Mouse (Mus musculus) neural tube, embryonic 15.5 days (tissue): ENCODE data around the gene Dusp13. TPM values are rescaled to one million over a fixed set of nuclear protein-coding genes. Genes with fewer than 3 reads are reported as not detected.

ENCODE experiments used
- ATAC-seq: fragments of 200-750 bp; cut with Nextera tagmentation; 2 replicates; pipeline ENCODE4 v1.8.0; 2017; ENCODE audit warnings: mild to moderate bottlenecking, moderate TSS enrichment, moderate library complexity; ENCODE audit not compliant: low FRiP score
- H3K27ac ChIP-seq: fragments of 300-500 bp; sonication (generic); replicated peaks from 2 replicates; pipeline ENCODE4 v1.5.1; 2015; ENCODE audit warnings: mild to moderate bottlenecking, inconsistent platforms
- H3K27me3 ChIP-seq: fragments of 300-500 bp; sonication (generic); replicated peaks from 2 replicates; pipeline ENCODE4 v1.6.1; 2015; ENCODE audit warnings: inconsistent platforms
- H3K36me3 ChIP-seq: fragments of 300-500 bp; sonication (generic); 2 replicates; pipeline ENCODE4 v1.6.1; 2015; ENCODE audit warnings: inconsistent platforms
- H3K4me1 ChIP-seq: fragments of 300-500 bp; sonication (generic); 2 replicates; pipeline ENCODE4 v1.6.1; 2015; ENCODE audit warnings: inconsistent platforms
- H3K4me2 ChIP-seq: fragments of 300-500 bp; sonication (generic); 2 replicates; pipeline ENCODE4 v1.6.1; 2015; ENCODE audit warnings: inconsistent platforms, mild to moderate bottlenecking, moderate library complexity
- H3K4me3 ChIP-seq: fragments of 300-500 bp; sonication (generic); replicated peaks from 2 replicates; pipeline ENCODE4 v1.5.1; 2015; ENCODE audit warnings: mild to moderate bottlenecking, inconsistent platforms
- H3K9ac ChIP-seq: fragments of 300-500 bp; sonication (generic); replicated peaks from 2 replicates; pipeline ENCODE4 v1.6.1; 2015; ENCODE audit warnings: mild to moderate bottlenecking, inconsistent platforms
- H3K9me3 ChIP-seq: fragments of 300-500 bp; sonication (generic); replicated peaks from 2 replicates; pipeline ENCODE4 v1.6.1; 2016; ENCODE audit warnings: inconsistent platforms
- WGBS: fragments of 180-500 bp; shearing (Covaris S2); methylation state at CpG from one replicate; pipeline ENCODE4 v1.1.7; 2015; ENCODE audit warnings: mixed read lengths; 5-methylcytosine and 5-hydroxymethylcytosine counted together
- polyA plus RNA-seq: library from polyadenylated mRNA; unstranded; fragments of >200 nt; fragmentation: Nextera tagmentation; extraction: Ambion mirVana; gene quantifications from 2 replicates; pipeline ENCODE4 v1.2.1, GENCODE M21; 2015

Gene Dusp13
- polyA plus RNA-seq, 1 experiment from 2014 or later, result 0.23 TPM

GRCm38 (mm10) chr14:21766398-21766958 lies 15.5 kb upstream of the Dusp13 start:
- no peak for ATAC-seq
- Histone ChIP-seq H3K4me1 (peaks cover 9% of the 10 kb centered on the region; the same call in 1 of the 2 replicates), H3K36me3 (no peaks in the 10 kb centered on the region), H3K9me3 (no peaks in the 10 kb centered on the region), H3K9ac (no peak overlapping the region), H3K4me3 (no peak overlapping the region), H3K27me3 (no peaks in the 10 kb centered on the region), H3K27ac (no peak overlapping the region), H3K4me2 (no peak overlapping the region)
- whole genome bisulfite sequencing, result 95% methylated on average over 6 of the region's 6 CpGs

- 84% methylated on average over 7 of the region's 7 CpGs for WGBS
- no peak overlapping the region for H3K9ac ChIP-seq
- H3K36me3 ChIP-seq, result no peaks in the 10 kb centered on the region
- H3K4me3 ChIP-seq, result no peak overlapping the region
- H3K27me3 ChIP-seq, result no peaks in the 10 kb centered on the region
- no peak for ATAC-seq
- no peaks in the 10 kb centered on the region for H3K9me3 ChIP-seq
- H3K4me2 ChIP-seq, result no peak overlapping the region
- peaks cover 9% of the 10 kb centered on the region; the same call in 1 of the 2 replicates for H3K4me1 ChIP-seq
- no peak overlapping the region for H3K27ac ChIP-seq
Observed at GRCm38 (mm10) chr14:21765754-21766397, 14.9 kb upstream of the Dusp13 start.

DNA sequence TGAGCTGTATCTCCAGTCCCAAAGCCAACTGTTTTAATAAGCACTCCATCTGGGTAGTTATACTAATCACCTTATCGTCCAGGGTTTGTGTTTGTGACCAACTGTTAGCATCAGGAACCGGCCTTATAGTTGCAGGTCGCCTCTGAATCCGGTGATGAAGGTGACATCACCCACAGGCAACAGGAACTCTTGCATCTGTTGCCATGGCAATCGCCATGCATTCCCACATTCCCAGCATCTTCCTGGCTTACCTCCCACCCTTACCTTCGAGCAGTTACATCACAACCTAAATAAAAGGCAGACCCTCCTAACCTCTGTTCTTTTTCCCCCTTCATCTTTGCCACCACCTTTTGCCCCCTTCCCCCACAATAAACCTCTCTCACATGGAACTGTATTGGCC lies 13.7 kb upstream of the Dusp13 start:
- H3K9ac ChIP-seq, result no peak overlapping the region
- H3K27me3 ChIP-seq, result no peaks in the 10 kb centered on the region
- H3K36me3 ChIP-seq, result no peaks in the 10 kb centered on the region
- H3K4me3 ChIP-seq, result no peak overlapping the region
- H3K27ac ChIP-seq, result no peak overlapping the region
- 88% methylated on average over 6 of the region's 6 CpGs for WGBS
- no peak overlapping the region for H3K4me2 ChIP-seq
- no peaks in the 10 kb centered on the region for H3K9me3 ChIP-seq
- ATAC-seq, result no peak
- peaks cover 9% of the 10 kb centered on the region; the same call in 1 of the 2 replicates for H3K4me1 ChIP-seq

DNA sequence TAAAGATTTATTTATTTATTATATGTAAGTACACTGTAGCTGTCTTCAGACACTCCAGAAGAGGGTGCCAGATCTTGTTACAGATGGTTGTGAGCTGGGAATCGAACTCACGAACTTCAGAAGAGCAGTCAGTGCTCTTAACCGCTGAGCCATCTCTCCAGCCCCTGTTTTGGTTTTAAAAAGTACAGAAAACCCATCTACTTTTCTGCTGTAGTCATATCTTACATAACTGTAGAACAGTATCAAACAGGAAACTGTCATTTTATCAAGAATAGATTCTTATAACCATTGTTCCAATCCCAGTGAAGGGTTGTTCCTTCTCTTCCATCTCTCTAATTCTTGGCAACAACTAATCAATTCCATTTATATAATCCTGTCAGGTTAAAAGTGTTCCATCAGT lies 12.8 kb upstream of the Dusp13 start:
- ATAC-seq, result no peak
- Histone ChIP-seq H3K9me3 (no peaks in the 10 kb centered on the region), H3K4me3 (no peak overlapping the region), H3K36me3 (no peaks in the 10 kb centered on the region), H3K27me3 (no peaks in the 10 kb centered on the region), H3K9ac (no peak overlapping the region), H3K4me1 (peaks cover 9% of the 10 kb centered on the region; the same call in 1 of the 2 replicates), H3K4me2 (no peak overlapping the region), H3K27ac (no peak overlapping the region)
- WGBS, result 89% methylated on average over 3 of the region's 3 CpGs

DNA sequence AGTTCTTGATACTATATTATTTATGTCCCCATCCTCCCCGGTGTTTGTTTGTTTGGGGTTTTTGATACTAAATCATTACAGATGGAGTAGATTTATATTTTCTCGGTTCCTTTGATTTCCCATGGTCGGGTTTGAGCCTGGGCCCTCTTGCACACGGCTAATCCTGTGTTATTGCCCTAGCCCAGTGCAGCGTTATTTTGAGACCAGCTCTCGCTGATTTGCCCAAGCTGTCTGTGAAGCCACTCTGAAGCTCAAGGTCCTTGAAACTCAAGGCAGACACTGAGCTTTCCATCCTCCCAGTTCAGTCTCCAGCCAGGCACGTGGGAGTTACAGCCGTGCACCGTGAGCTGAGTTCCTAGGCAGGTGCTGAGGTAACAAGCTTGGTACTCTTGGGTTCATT lies 10.6 kb upstream of the Dusp13 start:
- H3K4me1 ChIP-seq, result no peaks in the 10 kb centered on the region
- WGBS, result 84% methylated on average over 9 of the region's 9 CpGs
- no peak overlapping the region for H3K4me3 ChIP-seq
- H3K9me3 ChIP-seq, result no peaks in the 10 kb centered on the region
- H3K4me2 ChIP-seq, result no peak overlapping the region
- no peaks in the 10 kb centered on the region for H3K36me3 ChIP-seq
- ATAC-seq, result no peak
- H3K27ac ChIP-seq, result no peak overlapping the region
- H3K27me3 ChIP-seq, result no peaks in the 10 kb centered on the region
- H3K9ac ChIP-seq, result no peak overlapping the region

- Histone ChIP-seq H3K9ac (no peak overlapping the region), H3K36me3 (no peaks in the 10 kb centered on the region), H3K4me2 (no peak overlapping the region), H3K4me3 (no peak overlapping the region), H3K9me3 (no peaks in the 10 kb centered on the region), H3K27me3 (no peaks in the 10 kb centered on the region), H3K4me1 (peaks cover 25% of the 10 kb centered on the region), H3K27ac (no peak overlapping the region)
- 87% methylated on average over 4 of the region's 4 CpGs for WGBS
- ATAC-seq, result no peak
Observed at GRCm38 (mm10) chr14:21753367-21753766, 2.4 kb upstream of the Dusp13 start.

DNA sequence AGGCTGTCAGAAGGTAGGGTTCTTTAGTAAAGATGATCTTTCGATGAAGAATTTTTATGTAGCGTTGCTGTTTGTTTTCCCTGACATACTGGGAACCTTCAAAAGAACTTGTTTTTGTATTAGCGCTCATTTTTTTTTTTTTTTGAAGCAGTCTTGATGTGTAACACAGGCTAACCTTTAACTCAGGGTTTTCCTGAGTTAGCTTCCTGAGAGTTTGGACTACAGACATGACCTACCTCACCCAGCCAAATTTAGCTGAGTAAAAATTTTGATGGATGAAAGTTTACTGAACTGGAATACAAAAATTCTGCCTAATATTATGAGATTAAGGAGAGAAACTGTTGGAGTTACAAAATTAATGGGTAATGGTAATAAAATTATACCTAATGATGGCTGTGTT lies 1.4 kb upstream of the Dusp13 start:
- ATAC-seq, result no peak
- H3K4me3 ChIP-seq, result peak overlapping the region; percentile 93; the same call in 1 of the 2 replicates
- no peaks in the 10 kb centered on the region for H3K9me3 ChIP-seq
- peaks cover 25% of the 10 kb centered on the region for H3K4me1 ChIP-seq
- H3K27me3 ChIP-seq, result no peaks in the 10 kb centered on the region
- no peaks in the 10 kb centered on the region for H3K36me3 ChIP-seq
- WGBS, result 94% methylated on average over 3 of the region's 3 CpGs
- peak overlapping the region; percentile 95; the same call in 1 of the 2 replicates for H3K9ac ChIP-seq
- H3K4me2 ChIP-seq, result peak overlapping the region; percentile 68
- H3K27ac ChIP-seq, result no peak overlapping the region

- Histone ChIP-seq H3K4me1 (peaks cover 25% of the 10 kb centered on the region), H3K9ac (peak within 1 kb of the TSS; percentile 95), H3K27me3 (no peaks in the 10 kb centered on the region), H3K4me3 (peak within 1 kb of the TSS; percentile 93), H3K4me2 (peak within 1 kb of the TSS; percentile 68), H3K9me3 (no peaks in the 10 kb centered on the region), H3K27ac (peak within 1 kb of the TSS; percentile 92), H3K36me3 (no peaks in the 10 kb centered on the region)
- 7% methylated on average over 52 of the region's 52 CpGs for WGBS
- ATAC-seq, result peak; percentile 91
Observed at GRCm38 (mm10) chr14:21750008-21750880, 737 bp downstream of the Dusp13 start, which contains the start of gene Samd8. TSS of gene Samd8 (plus strand) at chr14:21750531.

- Histone ChIP-seq H3K9ac (no peak overlapping the region), H3K4me3 (no peak overlapping the region), H3K36me3 (no peaks in the 10 kb centered on the region), H3K9me3 (no peaks in the 10 kb centered on the region), H3K4me1 (peaks cover 19% of the 10 kb centered on the region), H3K4me2 (no peak overlapping the region), H3K27me3 (no peaks in the 10 kb centered on the region), H3K27ac (no peak overlapping the region)
- no peak for ATAC-seq
- 49% methylated on average over 15 of the region's 15 CpGs for WGBS
Observed at GRCm38 (mm10) chr14:21748142-21748870, 2.7 kb downstream of the Dusp13 start.

DNA sequence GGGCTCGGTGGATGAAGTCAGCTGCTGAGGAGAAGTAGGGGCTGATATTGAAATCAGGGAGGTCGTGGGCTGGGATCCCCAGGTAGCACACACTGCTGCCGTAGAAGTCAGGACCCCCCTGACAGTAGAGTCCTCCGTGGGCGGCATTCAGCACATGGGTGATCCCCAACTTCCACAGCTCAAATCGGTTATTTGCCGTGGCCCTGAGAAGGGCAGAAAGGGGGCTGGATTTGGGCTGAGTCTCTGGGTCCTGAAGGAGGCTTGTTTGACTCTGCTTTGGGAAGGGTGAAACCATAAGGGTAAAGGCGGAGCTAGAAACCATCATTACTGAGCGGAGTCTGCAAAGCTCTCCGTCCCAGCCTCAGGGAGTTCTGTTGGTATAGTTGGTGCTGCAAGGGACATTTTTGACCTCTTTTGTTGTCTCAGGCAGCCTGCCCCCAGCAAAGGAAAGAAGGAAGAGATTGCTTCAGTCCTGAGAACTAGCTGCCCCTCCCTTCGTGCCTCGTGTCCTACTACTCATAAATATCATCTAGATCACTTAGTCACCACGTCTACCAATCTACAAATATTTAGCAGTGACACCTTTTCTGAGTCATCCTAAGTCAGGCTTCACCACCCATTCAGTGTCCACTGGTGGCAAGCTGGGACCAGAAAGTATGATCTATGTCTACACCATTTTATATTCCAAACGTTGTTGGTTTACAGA lies 3.4 kb downstream of the Dusp13 start:
- WGBS, result 81% methylated on average over 14 of the region's 14 CpGs

GRCm38 (mm10) chr14:21746846-21747245 lies 4.1 kb downstream of the Dusp13 start:
- Histone ChIP-seq H3K9ac (no peak overlapping the region), H3K9me3 (no peaks in the 10 kb centered on the region), H3K4me3 (no peak overlapping the region), H3K36me3 (no peaks in the 10 kb centered on the region), H3K4me2 (no peak overlapping the region), H3K27ac (no peak overlapping the region), H3K4me1 (peaks cover 10% of the 10 kb centered on the region), H3K27me3 (0 out of 2 replicates have a peak, but pooled peaks cover 2% of the 10 kb centered on the region)
- 90% methylated on average over 2 of the region's 2 CpGs for WGBS
- ATAC-seq, result no peak

More for the DNA sequence above, 3.4 kb downstream of the Dusp13 start:
- H3K4me3 ChIP-seq, result no peak overlapping the region
- no peaks in the 10 kb centered on the region for H3K9me3 ChIP-seq
- H3K4me1 ChIP-seq, result peaks cover 16% of the 10 kb centered on the region
- H3K27ac ChIP-seq, result no peak overlapping the region
- H3K4me2 ChIP-seq, result no peak overlapping the region
- H3K9ac ChIP-seq, result no peak overlapping the region
- no peaks in the 10 kb centered on the region for H3K27me3 ChIP-seq
- no peak for ATAC-seq
- no peaks in the 10 kb centered on the region for H3K36me3 ChIP-seq
